Mouse (Mus musculus) gastrocnemius, adult 18-20 months (tissue): ENCODE measurements at regions not wholly inside any gene's neighbourhood (a gene's known extent, or its start where the extent isn't known, plus 50 kb on each side); places are given as distances from the start of the nearest gene placed in this dataset.
A peak's percentile ranks its signal among the peaks of the same experiment; 100 is the strongest.

Experiments
- DNase-seq: peaks from one replicate; pipeline ENCODE4 v3.0.0; 2021; ENCODE audit warnings: low spot score

GRCm38 (mm10) chr16:15052389-15052923 lies 146.1 kb downstream of the Efcab1 start:
- DNase-seq, result no peak

GRCm38 (mm10) chr16:15052924-15053793 lies 146.8 kb downstream of the Efcab1 start:
- DNase-seq, result peak; percentile 64

- no peak for DNase-seq
Measured at GRCm38 (mm10) chr16:15053840-15054239, 147.4 kb downstream of the Efcab1 start.

GRCm38 (mm10) chr16:15054306-15055001 lies 148.0 kb downstream of the Efcab1 start:
- DNase-seq, result peak; percentile 52

GRCm38 (mm10) chr16:15055697-15056096 lies 149.3 kb downstream of the Efcab1 start:
- peak; percentile 15 for DNase-seq

GRCm38 (mm10) chr16:15070485-15070960 lies 164.1 kb downstream of the Efcab1 start:
- DNase-seq, result no peak

- DNase-seq, result no peak
Measured at GRCm38 (mm10) chr16:15074407-15074806, 168.0 kb downstream of the Efcab1 start.

- no peak for DNase-seq
Measured at GRCm38 (mm10) chr16:15083692-15084091, 177.3 kb downstream of the Efcab1 start.

- DNase-seq, result peak; percentile 1
Measured at GRCm38 (mm10) chr16:15084147-15084752, 177.8 kb downstream of the Efcab1 start.

GRCm38 (mm10) chr16:15084753-15085728 lies 178.6 kb downstream of the Efcab1 start:
- DNase-seq, result peak; percentile 19

- peak; percentile 37 for DNase-seq
Measured at GRCm38 (mm10) chr16:15086556-15086955, 180.2 kb downstream of the Efcab1 start.

- no peak for DNase-seq
Measured at GRCm38 (mm10) chr16:15103938-15104337, 197.5 kb downstream of the Efcab1 start.

- DNase-seq, result no peak
Measured at GRCm38 (mm10) chr16:15107234-15107633, 200.8 kb downstream of the Efcab1 start.

GRCm38 (mm10) chr16:15113131-15113530 lies 204.1 kb upstream of the Gm21897 start:
- DNase-seq, result no peak

- no peak for DNase-seq
Measured at GRCm38 (mm10) chr16:15113989-15114556, 203.2 kb upstream of the Gm21897 start.

GRCm38 (mm10) chr16:15114574-15115230 lies 202.6 kb upstream of the Gm21897 start:
- DNase-seq, result no peak

GRCm38 (mm10) chr16:15115386-15115785 lies 201.9 kb upstream of the Gm21897 start:
- DNase-seq, result no peak

- DNase-seq, result peak; percentile 7
Measured at GRCm38 (mm10) chr16:15119799-15120198, 197.5 kb upstream of the Gm21897 start.

GRCm38 (mm10) chr16:15128996-15129395 lies 188.3 kb upstream of the Gm21897 start:
- no peak for DNase-seq

- DNase-seq, result peak; percentile 10
Measured at GRCm38 (mm10) chr16:15129806-15130205, 187.5 kb upstream of the Gm21897 start.
